Mouse (Mus musculus) heart, embryonic 15.5 days (tissue): ENCODE results near the gene Samd11. TPM values are rescaled to one million over a fixed set of nuclear protein-coding genes. Genes with fewer than 3 reads are reported as not detected.

Source experiments
- ATAC-seq: fragments of 200-750 bp; cut with Nextera tagmentation; replicated peaks from 2 replicates; pipeline ENCODE4 v1.8.0; 2017; ENCODE audit warnings: low read depth, moderate TSS enrichment; ENCODE audit not compliant: insufficient number of reproducible peaks, insufficient read depth, low FRiP score
- H3K27ac ChIP-seq: fragments of 300-500 bp; sonication (generic); 2 replicates; pipeline ENCODE4 v1.5.1; 2015; ENCODE audit warnings: mild to moderate bottlenecking, inconsistent platforms
- H3K27me3 ChIP-seq: fragments of 300-500 bp; sonication (generic); 2 replicates; pipeline ENCODE4 v1.6.1; 2015; ENCODE audit warnings: inconsistent platforms
- H3K36me3 ChIP-seq: fragments of 300-500 bp; sonication (generic); 2 replicates; pipeline ENCODE4 v1.6.1; 2015; ENCODE audit warnings: mild to moderate bottlenecking, inconsistent platforms
- H3K4me1 ChIP-seq: fragments of 300-500 bp; sonication (generic); replicated peaks from 2 replicates; pipeline ENCODE4 v1.6.1; 2015; ENCODE audit warnings: inconsistent platforms
- H3K4me2 ChIP-seq: fragments of 300-500 bp; sonication (generic); 2 replicates; pipeline ENCODE4 v1.6.1; 2015; ENCODE audit warnings: inconsistent platforms, mild to moderate bottlenecking, moderate library complexity
- H3K4me3 ChIP-seq: fragments of 300-500 bp; sonication (generic); 2 replicates; pipeline ENCODE4 v1.5.1; 2015; ENCODE audit warnings: mild to moderate bottlenecking, inconsistent platforms
- H3K9ac ChIP-seq: fragments of 300-500 bp; sonication (generic); 2 replicates; pipeline ENCODE4 v1.6.1; 2015; ENCODE audit warnings: mild to moderate bottlenecking, inconsistent platforms
- H3K9me3 ChIP-seq: fragments of 300-500 bp; sonication (generic); replicated peaks from 2 replicates; pipeline ENCODE4 v1.6.1; 2016; ENCODE audit warnings: inconsistent platforms
- WGBS: fragments of 180-500 bp; shearing (Covaris S2); methylation state at CpG from one replicate; pipeline ENCODE4 v1.1.7; 2015; ENCODE audit warnings: mixed read lengths; 5-methylcytosine and 5-hydroxymethylcytosine counted together
- polyA plus RNA-seq: library from polyadenylated mRNA; unstranded; fragments of >200 nt; fragmentation: Nextera tagmentation; extraction: Ambion mirVana; gene quantifications from 2 replicates; pipeline ENCODE4 v1.2.1, GENCODE M21; 2015

The Samd11 gene
- polyA plus RNA-seq = 0.31 and 1.0 TPM in 2 replicates

- H3K9ac ChIP-seq = no peak within 1 kb of the TSS
- peaks cover 36% of the 10 kb centered on the region for H3K27me3 ChIP-seq
- no peaks in the 10 kb centered on the region for H3K9me3 ChIP-seq
- H3K4me3 ChIP-seq = peak within 1 kb of the TSS; percentile 38
- 8% methylated on average over 26 of the region's 26 CpGs for WGBS
- H3K4me2 ChIP-seq = peak within 1 kb of the TSS; percentile 57
- H3K36me3 ChIP-seq = no peaks in the 10 kb centered on the region
- H3K27ac ChIP-seq = no peak within 1 kb of the TSS
- H3K4me1 ChIP-seq = peaks cover 15% of the 10 kb centered on the region
- peak; percentile 58; the same call in 1 of the 2 replicates for ATAC-seq
These were observed at the start of gene Samd11 for GRCm38 (mm10) chr4:156255078-156255839. TSS of gene Samd11 (minus strand) at chr4:156255657.

- Histone ChIP-seq H3K4me1 (peaks cover 15% of the 10 kb centered on the region), H3K27ac (no peak overlapping the region), H3K4me2 (peak overlapping the region; percentile 57), H3K9me3 (no peaks in the 10 kb centered on the region), H3K9ac (peak overlapping the region; percentile 38; the same call in 1 of the 2 replicates), H3K36me3 (no peaks in the 10 kb centered on the region), H3K27me3 (peaks cover 36% of the 10 kb centered on the region), H3K4me3 (peak overlapping the region; percentile 38)
- 2% methylated on average over 30 of the region's 30 CpGs for WGBS
- ATAC-seq = peak; percentile 36
These were observed 938 bp downstream of the Samd11 start for GRCm38 (mm10) chr4:156254361-156255077.

GRCm38 (mm10) chr4:156253043-156253442 is 2.4 kb downstream of the Samd11 start:
- Histone ChIP-seq H3K9ac (no peak overlapping the region), H3K27me3 (peaks cover 36% of the 10 kb centered on the region), H3K4me1 (peaks cover 15% of the 10 kb centered on the region), H3K36me3 (peaks cover 6% of the 10 kb centered on the region), H3K9me3 (no peaks in the 10 kb centered on the region), H3K4me2 (no peak overlapping the region), H3K27ac (no peak overlapping the region), H3K4me3 (no peak overlapping the region)
- ATAC-seq = no peak
- 41% methylated on average over 7 of the region's 7 CpGs for WGBS

GRCm38 (mm10) chr4:156252619-156253018 is 2.8 kb downstream of the Samd11 start:
- no peak overlapping the region for H3K4me3 ChIP-seq
- H3K9ac ChIP-seq = no peak overlapping the region
- WGBS = 50% methylated on average over 3 of the region's 3 CpGs
- peaks cover 10% of the 10 kb centered on the region for H3K36me3 ChIP-seq
- no peak overlapping the region for H3K27ac ChIP-seq
- peaks cover 15% of the 10 kb centered on the region for H3K4me1 ChIP-seq
- no peak for ATAC-seq
- no peak overlapping the region for H3K4me2 ChIP-seq
- no peaks in the 10 kb centered on the region for H3K9me3 ChIP-seq
- H3K27me3 ChIP-seq = peaks cover 36% of the 10 kb centered on the region

DNA sequence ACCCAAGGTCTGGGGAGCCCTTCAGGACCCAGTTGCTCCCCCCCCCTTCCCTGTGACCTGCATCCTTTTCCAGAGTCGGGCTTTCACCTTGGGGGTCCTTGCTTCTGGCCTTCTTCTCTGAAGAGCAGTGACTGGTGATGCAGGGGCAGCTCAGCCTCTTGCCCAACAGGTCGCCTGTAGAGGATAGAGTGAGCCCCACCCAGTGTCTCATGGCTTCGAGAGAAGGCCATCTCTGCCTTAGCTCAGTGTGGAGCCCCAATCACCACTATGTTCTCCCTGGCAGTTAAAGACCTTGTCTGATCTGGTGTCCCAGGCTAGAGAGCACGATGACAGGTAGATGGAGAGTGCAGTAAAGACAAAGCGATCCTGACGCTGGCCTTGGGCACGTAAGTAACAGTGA is 3.3 kb downstream of the Samd11 start:
- H3K4me2 ChIP-seq = no peak overlapping the region
- 33% methylated on average over 7 of the region's 7 CpGs for WGBS
- ATAC-seq = no peak

GRCm38 (mm10) chr4:156251081-156251480 is 4.4 kb downstream of the Samd11 start:
- Histone ChIP-seq H3K27me3 (peaks cover 36% of the 10 kb centered on the region), H3K9ac (no peak overlapping the region), H3K27ac (no peak overlapping the region), H3K9me3 (no peaks in the 10 kb centered on the region), H3K4me1 (peaks cover 15% of the 10 kb centered on the region), H3K4me2 (no peak overlapping the region), H3K4me3 (no peak overlapping the region), H3K36me3 (peaks cover 25% of the 10 kb centered on the region)
- ATAC-seq = no peak
- WGBS = 68% methylated on average over 8 of the region's 8 CpGs

More for the DNA sequence above, 3.3 kb downstream of the Samd11 start:
- H3K27me3 ChIP-seq = peaks cover 36% of the 10 kb centered on the region
- no peak overlapping the region for H3K4me3 ChIP-seq
- peaks cover 15% of the 10 kb centered on the region for H3K4me1 ChIP-seq
- H3K27ac ChIP-seq = no peak overlapping the region
- H3K9ac ChIP-seq = no peak overlapping the region
- peaks cover 15% of the 10 kb centered on the region for H3K36me3 ChIP-seq
- H3K9me3 ChIP-seq = no peaks in the 10 kb centered on the region

GRCm38 (mm10) chr4:156249567-156249966 is 5.9 kb downstream of the Samd11 start:
- no peak overlapping the region for H3K4me3 ChIP-seq
- peaks cover 4% of the 10 kb centered on the region for H3K4me1 ChIP-seq
- WGBS = 50% methylated on average over 11 of the region's 11 CpGs
- no peak overlapping the region for H3K9ac ChIP-seq
- H3K36me3 ChIP-seq = peaks cover 38% of the 10 kb centered on the region
- no peak for ATAC-seq
- no peak overlapping the region for H3K27ac ChIP-seq
- no peak overlapping the region for H3K4me2 ChIP-seq
- H3K27me3 ChIP-seq = peaks cover 24% of the 10 kb centered on the region
- H3K9me3 ChIP-seq = no peaks in the 10 kb centered on the region

DNA sequence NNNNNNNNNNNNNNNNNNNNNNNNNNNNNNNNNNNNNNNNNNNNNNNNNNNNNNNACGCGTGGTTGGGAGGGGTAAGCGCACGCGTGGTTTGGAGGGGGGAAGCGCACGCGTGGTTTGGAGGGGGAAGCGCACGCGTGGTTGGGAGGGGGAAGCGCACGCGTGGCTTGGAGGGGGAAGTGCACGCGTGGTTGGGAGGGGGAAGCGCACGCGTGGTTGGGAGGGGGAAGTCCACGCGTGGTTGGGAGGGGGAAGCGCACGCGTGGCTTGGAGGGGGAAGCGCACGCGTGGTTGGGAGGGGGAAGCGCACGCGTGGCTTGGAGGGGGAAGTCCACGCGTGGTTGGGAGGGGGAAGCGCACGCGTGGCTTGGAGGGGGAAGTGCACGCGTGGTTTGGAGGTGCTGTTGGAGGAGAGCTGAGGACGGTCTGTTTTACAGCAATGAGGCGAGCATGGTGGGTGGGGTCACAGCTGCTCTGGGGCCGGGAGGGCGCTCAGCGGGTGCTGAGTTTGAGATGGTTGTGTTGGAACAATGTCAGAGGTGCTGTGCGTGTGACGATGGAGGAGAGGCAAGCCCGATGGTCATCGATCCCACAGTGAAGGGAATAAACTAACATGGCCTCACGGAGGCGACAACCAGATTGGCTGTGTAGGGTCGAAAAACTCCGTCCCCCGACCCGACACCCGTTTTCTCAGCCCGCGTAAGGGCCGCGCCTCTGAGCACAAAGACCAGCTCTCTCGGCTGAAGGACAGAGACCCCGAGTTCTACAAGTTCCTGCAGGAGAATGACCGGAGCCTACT is 18.6 kb downstream of the Samd11 start:
- Histone ChIP-seq H3K27ac (0 out of 2 replicates have a peak overlapping the region, but pooled peaks have one; percentile 92), H3K36me3 (peaks cover 54% of the 10 kb centered on the region)
- WGBS = 27% methylated on average over 58 of the region's 60 CpGs

DNA sequence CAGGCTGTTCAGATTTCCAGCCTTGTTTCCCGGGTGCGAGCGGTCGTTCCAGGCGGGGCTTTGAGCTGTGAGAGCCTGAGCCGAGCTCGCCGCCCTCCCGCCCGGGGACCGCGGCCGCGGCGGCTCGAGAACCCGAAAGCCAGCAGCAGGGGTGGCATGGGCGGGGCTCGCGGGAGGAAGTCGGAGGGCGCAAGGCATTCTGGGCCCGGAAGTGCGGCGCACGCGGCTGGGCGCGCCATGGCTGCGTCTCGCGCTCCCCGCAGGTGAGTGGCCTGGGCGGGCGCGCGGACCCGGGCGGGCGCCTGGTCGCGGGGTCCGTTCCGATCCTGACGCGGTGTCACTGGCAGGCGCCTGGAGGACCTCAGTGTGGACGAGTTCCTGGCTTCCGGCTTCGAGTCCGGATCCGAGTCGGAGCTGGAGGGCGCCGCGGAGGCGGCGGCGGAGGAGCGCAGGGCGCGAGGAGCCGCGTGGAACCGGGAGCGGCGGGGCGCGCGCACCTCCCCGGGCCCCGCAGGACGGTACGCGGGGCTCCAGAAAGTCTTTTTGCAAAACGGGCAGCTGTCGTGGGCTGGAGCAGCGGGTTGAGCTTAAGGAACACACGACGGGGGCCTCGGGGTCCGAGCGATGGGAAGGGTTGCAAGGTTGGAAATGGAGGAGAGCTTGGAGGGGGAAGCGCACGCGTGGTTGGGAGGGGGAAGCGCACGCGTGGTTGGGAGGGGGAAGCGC is 19.5 kb downstream of the Samd11 start, which contains the start of gene Noc2l:
Noc2l (plus strand) TSS at position 203 of the 726 bp plus-strand sequence.
- peak; percentile 86 for ATAC-seq
- Histone ChIP-seq H3K36me3 (peaks cover 54% of the 10 kb centered on the region), H3K4me3 (peak within 1 kb of the TSS; percentile 94), H3K9me3 (no peaks in the 10 kb centered on the region), H3K27ac (peak within 1 kb of the TSS; percentile 92), H3K4me1 (peaks cover 20% of the 10 kb centered on the region), H3K9ac (peak within 1 kb of the TSS; percentile 77), H3K27me3 (no peaks in the 10 kb centered on the region), H3K4me2 (peak within 1 kb of the TSS; percentile 98)
- WGBS = under 1% methylated on average over 73 of the region's 90 CpGs

More for the DNA sequence above, 18.6 kb downstream of the Samd11 start:
- Histone ChIP-seq H3K9me3 (no peaks in the 10 kb centered on the region), H3K4me3 (peak overlapping the region; percentile 94), H3K4me1 (peaks cover 20% of the 10 kb centered on the region), H3K27me3 (no peaks in the 10 kb centered on the region), H3K9ac (no peak overlapping the region), H3K4me2 (peak overlapping the region; percentile 98)
- no peak for ATAC-seq

DNA sequence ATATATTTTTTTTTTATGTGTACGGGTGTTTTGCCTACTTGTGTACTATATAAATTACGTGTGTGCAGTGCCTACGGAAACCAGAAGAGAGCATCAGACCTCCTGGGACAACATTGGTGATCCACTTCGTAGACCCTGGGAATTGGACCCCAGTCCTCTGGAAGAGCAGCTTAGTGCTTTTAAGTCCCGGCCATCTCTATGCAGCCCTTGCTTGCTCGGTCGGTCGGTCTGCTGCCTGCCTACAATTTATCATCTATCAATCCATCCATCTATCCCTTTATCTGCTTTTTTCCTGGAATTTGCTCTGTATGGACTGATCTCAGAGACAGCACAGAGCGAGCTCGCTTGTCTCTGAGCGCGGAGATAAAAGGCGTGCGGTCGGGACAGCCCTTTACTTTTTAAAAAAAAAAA is 20.1 kb downstream of the Samd11 start:
- Histone ChIP-seq H3K4me3 (peak overlapping the region; percentile 94), H3K4me2 (peak overlapping the region; percentile 98), H3K36me3 (peaks cover 55% of the 10 kb centered on the region), H3K27me3 (no peaks in the 10 kb centered on the region), H3K9ac (peak overlapping the region; percentile 43; the same call in 1 of the 2 replicates), H3K4me1 (peaks cover 20% of the 10 kb centered on the region), H3K9me3 (no peaks in the 10 kb centered on the region), H3K27ac (peak overlapping the region; percentile 92)
- WGBS = under 1% methylated on average over 15 of the region's 15 CpGs
- no peak for ATAC-seq
